Mouse (Mus musculus) left cerebral cortex, adult 8-10 months (tissue): ENCODE results near the gene Olfr996. TPM values are rescaled to one million over a fixed set of nuclear protein-coding genes. Genes with fewer than 3 reads are reported as not detected.
"Not testable (repeated sequence)": the region's sequence is repeated elsewhere in the genome, so short reads cannot be mapped to it uniquely, and the experiment has no call there.

Experiments used
- DNase-seq, 2 experiments: peaks; one replicate each; pipeline ENCODE4 v3.0.0; 2022; ENCODE audit warnings: low spot score in 2 of 2
- total RNA-seq, 4 experiments: library from RNA; stranded (reverse); gene quantifications; 2 replicates each; pipeline ENCODE4 v1.2.4; 2022

Olfr996 gene
- total RNA-seq = not detected

- no peak for DNase-seq
Observed at GRCm38 (mm10) chr2:85578915-85579314, at the start of gene Olfr996. TSS of gene Olfr996 (plus strand) at chr2:85579215.

- no peak for DNase-seq
Observed at GRCm38 (mm10) chr2:85532082-85532778, 46.8 kb upstream of the Olfr996 start.

GRCm38 (mm10) chr2:85533934-85534333 lies 45.1 kb upstream of the Olfr996 start:
- no peak for DNase-seq

GRCm38 (mm10) chr2:85554806-85555205 lies 24.2 kb upstream of the Olfr996 start:
- no peak for DNase-seq

GRCm38 (mm10) chr2:85560226-85560625 lies 18.8 kb upstream of the Olfr996 start:
- DNase-seq = no peak

GRCm38 (mm10) chr2:85561187-85561586 lies 17.8 kb upstream of the Olfr996 start:
- peak in 1 of 2 experiments; percentile 7 for DNase-seq

- not testable (repeated sequence) for DNase-seq
Observed at GRCm38 (mm10) chr2:85588648-85589047, 9.6 kb downstream of the Olfr996 start, which contains the start of gene Olfr998. TSS of gene Olfr998 (plus strand) at chr2:85588948.

GRCm38 (mm10) chr2:85611803-85612202 lies 32.8 kb downstream of the Olfr996 start, which contains the start of gene Olfr1000:
TSS of gene Olfr1000 (minus strand) at chr2:85611903.
- DNase-seq = no peak

Other genes with a start within 250 kb of the Olfr996 start
- not detected for gene Olfr987, start 239.9 kb upstream of the Olfr996 start, total RNA-seq
- not detected for gene Olfr988, start 216.0 kb upstream of the Olfr996 start, total RNA-seq
- not detected for gene Olfr992, start 169.7 kb upstream of the Olfr996 start, total RNA-seq
- not detected for gene Olfr993, start 164.3 kb upstream of the Olfr996 start, total RNA-seq
- gene Olfr994, start 142.8 kb upstream of the Olfr996 start, total RNA-seq = not detected
- gene Olfr995, start 135.6 kb upstream of the Olfr996 start, total RNA-seq = not detected
- under 1 TPM in 3 of 4 experiments, not detected in 1; 0.15 to 0.27 (median 0.16) TPM for gene 4833423E24Rik, start 60.2 kb upstream of the Olfr996 start, total RNA-seq
- gene Olfr998, start 9.7 kb downstream of the Olfr996 start, total RNA-seq = not detected
- gene Olfr1000, start 32.7 kb downstream of the Olfr996 start, total RNA-seq = not detected
- gene Olfr1002, start 71.5 kb downstream of the Olfr996 start, total RNA-seq = not detected
- gene Olfr154, start 85.2 kb downstream of the Olfr996 start, total RNA-seq = not detected
- gene Olfr1006, start 99.6 kb downstream of the Olfr996 start, total RNA-seq = not detected
- not detected for gene Olfr1008, start 110.2 kb downstream of the Olfr996 start, total RNA-seq
- gene Olfr1009, start 136.2 kb downstream of the Olfr996 start, total RNA-seq = not detected
- gene Olfr1012, start 183.6 kb downstream of the Olfr996 start, total RNA-seq = not detected
- gene Olfr1013, start 187.9 kb downstream of the Olfr996 start, total RNA-seq = not detected
- not detected for gene Olfr1014, start 193.5 kb downstream of the Olfr996 start, total RNA-seq
- not detected for gene Olfr1015, start 202.8 kb downstream of the Olfr996 start, total RNA-seq
- not detected for gene Olfr1016, start 223.3 kb downstream of the Olfr996 start, total RNA-seq
- not detected for gene Olfr1018, start 239.3 kb downstream of the Olfr996 start, total RNA-seq